Mouse (Mus musculus): ENCODE results near the gene Tas1r3. TPM values are rescaled to one million over a fixed set of nuclear protein-coding genes. Genes with fewer than 3 reads are reported as not detected.
A peak's percentile ranks its signal among the peaks of the same experiment; 100 is the strongest.

The Tas1r3 gene
- total RNA-seq, 2 experiments from 2014 or later = 0.33 to 0.44 TPM

DNA sequence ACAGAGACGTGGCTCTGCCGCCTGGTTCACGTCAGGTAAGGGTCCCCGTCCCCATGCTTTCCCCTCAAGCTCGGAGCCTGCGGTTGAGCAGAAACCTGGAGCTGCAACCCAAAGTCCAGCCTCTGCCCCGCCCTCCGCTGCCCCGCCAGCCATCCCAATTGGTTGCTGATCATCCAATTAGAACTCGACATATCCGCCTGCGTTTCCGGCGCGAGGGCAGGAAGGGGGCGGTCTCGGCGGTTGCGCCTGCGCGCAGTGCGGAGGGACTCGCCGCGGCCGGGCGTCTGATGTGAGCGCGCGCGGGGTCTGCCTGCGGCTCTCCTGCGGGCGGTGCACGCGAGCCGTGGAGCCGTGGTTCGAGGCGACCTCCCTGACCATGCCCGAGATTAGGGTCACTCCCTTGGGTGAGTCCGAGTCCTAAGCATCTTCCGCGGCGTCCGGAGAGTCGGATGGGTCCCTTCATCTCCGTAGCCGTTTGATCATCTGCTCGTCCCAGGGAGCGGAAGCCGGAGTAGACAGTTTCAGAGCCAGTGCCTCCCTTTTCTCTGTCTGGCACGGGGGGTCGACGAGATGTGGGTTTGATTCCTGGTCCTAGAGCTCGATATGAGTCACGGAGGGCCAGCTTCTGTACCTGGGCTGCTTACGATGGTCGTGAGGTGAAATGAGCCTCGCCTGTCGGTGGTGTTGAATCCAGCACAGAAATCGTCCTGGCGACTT, 6.3 kb upstream of the Tas1r3 start, which contains the start of the genes Cptp and Ints11:
TSS of gene Cptp (minus strand) at position 124 of the 717 bp plus-strand sequence.
TSS of gene Ints11 (plus strand) at position 230 of the 717 bp plus-strand sequence.
- H3K27ac ChIP-seq = peak within 1 kb of the TSS; percentile 84
- peak within 1 kb of the TSS; percentile 74 for H3K4me3 ChIP-seq
- peak; percentile 66 for TF ChIP-seq CTCF (conservative IDR thresholded peaks at IDR 0.05)
- DNase-seq (ENCODE audit: low spot score in 2 of 2) = peak; percentile 96

DNA sequence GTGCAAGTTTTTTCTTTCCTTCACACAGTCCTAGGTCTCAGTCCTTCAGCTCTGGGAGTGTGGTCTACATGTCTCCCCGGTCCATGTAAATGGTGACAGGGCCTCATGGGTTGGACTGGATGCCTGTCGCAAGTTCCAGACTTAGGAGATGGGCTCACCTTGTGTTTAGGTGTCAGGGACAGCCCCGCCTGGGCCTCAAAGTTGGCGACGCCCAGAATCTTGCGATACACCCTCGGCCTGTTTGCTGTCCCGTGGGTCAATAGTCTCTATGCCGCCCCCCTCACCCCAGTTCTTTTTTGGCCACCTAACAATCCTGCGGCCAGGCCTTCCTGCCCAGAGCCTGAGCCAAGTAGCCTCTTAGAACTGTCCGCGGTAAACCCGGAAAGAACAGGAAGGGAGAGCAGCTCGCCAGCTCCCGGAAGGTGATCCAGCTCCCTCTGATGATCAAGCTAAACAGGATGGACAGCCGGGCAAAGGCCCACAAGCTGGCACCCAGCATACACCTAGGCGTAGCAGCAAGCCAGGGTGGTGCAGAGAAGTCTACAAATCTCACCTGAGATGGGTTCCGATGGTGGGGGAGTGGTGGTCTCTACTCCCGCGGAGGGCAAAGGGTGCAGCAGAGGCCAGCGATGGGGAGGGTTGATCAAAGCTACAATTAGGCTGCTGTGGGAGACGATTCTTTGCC, 5.6 kb upstream of the Tas1r3 start:
- DNase-seq (ENCODE audit: low spot score in 2 of 2) = no peak
- H3K27ac ChIP-seq = peak overlapping the region; percentile 84
- no peak for TF ChIP-seq CTCF (conservative IDR thresholded peaks at IDR 0.05)
- peak overlapping the region; percentile 74 for H3K4me3 ChIP-seq

DNA sequence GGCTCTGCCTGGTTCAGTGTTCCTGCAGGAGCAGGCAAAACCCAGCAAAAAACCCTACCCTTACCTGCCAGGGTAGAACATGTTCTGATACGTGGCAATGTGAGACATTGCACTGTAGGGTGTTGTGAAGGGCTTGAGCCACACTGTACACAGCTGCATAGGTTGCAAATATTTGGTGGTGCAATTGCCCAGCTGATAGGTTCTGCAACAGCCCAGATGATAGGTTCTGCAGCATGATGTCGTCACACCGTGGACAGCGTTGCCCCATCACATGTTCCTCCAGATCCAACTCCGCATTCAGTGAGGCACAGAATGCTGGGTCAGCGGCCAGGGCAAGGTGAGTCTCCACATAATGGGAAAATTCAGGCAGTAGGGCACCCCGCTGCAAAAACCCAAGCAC, 1.4 kb downstream of the Tas1r3 start:
- no peak for TF ChIP-seq CTCF (conservative IDR thresholded peaks at IDR 0.05)
- DNase-seq (ENCODE audit: low spot score in 2 of 2) = no peak
- no peak overlapping the region for H3K27ac ChIP-seq
- H3K4me3 ChIP-seq = no peak overlapping the region

DNA sequence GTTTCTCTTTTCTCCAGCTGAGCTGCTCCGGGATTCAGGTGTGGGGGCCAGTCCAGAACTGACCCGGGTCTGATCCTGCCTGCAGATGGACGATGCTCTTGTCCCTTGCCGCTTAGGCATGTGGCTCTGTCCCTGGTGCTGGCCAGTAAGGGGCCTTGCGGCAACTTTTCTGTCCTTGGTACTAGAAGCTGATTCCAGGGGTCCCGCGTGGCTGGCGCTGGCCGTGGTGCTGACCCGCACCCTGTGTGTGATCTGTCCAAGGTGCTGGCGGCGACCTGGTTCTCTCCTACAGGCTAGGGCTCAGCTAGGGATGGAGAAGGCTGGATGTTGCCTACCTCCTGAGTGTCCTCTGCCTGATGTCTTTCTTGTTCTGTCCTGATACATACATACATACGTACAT, 3.8 kb downstream of the Tas1r3 start:
- DNase-seq (ENCODE audit: low spot score in 2 of 2) = no peak
- no peak for TF ChIP-seq CTCF (conservative IDR thresholded peaks at IDR 0.05)

DNA sequence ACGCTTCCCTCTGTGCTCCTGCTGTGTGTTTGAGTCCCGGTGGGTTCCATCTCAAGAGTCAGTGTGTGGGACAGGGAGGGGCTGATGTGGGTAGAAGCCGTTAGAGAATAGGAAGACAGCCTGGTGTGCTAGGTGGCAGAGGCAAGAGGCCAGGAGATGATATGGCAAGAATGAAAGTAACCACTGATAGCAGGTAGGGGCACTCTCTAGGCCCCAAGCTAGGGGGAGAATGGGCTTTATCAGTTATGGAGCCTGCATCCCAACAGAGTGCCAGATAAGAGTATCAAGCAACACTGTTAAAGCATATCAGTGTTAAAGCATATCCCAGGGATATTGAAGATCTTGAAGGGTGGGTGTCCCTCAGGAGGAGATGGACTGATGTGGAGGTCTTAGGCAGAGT, 6.3 kb downstream of the Tas1r3 start:
- TF ChIP-seq CTCF (conservative IDR thresholded peaks at IDR 0.05) = no peak
- H3K27ac ChIP-seq = no peak overlapping the region
- H3K4me3 ChIP-seq = no peak overlapping the region
- no peak for DNase-seq (ENCODE audit: low spot score in 2 of 2)

More for the DNA sequence above, 3.8 kb downstream of the Tas1r3 start:
- no peak overlapping the region for H3K4me3 ChIP-seq
- no peak overlapping the region for H3K27ac ChIP-seq

DNA sequence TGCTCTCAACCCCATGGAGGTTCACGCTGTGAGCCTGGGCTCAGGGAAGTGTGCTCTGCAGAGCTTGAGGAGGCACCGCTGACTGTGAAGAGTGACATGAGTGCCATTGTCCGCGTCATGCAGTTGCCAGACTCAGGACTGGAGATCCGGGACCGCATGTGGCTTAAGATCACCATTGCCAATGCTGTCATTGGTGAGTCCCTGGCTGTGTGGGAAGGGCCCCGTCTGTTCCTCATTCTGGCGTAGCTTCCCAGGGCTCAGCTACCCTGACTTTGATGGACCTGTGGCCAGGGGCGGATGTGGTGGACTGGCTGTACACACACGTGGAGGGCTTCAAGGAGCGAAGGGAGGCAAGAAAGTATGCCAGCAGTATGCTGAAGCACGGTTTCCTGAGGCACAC, 7.1 kb downstream of the Tas1r3 start:
- TF ChIP-seq CTCF (conservative IDR thresholded peaks at IDR 0.05) = no peak
- Histone ChIP-seq H3K4me3 (no peak overlapping the region), H3K27ac (no peak overlapping the region)
- DNase-seq (ENCODE audit: low spot score in 2 of 2) = no peak

DNA sequence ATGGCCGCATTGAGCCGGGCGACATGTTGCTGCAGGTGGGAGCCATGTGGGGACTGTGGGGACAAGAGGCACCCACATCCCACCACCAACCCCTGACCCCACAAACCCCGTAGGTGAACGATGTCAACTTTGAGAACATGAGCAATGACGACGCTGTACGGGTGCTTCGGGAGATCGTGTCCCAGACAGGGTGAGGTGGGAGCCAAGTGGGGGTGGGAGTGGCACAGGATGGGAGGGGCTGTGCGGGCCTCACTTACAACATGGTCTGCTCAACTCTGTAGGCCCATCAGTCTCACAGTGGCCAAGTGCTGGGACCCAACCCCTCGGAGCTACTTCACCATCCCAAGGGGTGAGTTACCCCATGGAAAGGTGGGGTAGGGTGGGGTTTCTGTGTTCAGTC, 8.2 kb downstream of the Tas1r3 start:
- TF ChIP-seq CTCF (conservative IDR thresholded peaks at IDR 0.05) = no peak
- Histone ChIP-seq H3K27ac (no peak overlapping the region), H3K4me3 (no peak overlapping the region)
- DNase-seq (ENCODE audit: low spot score in 2 of 2) = no peak

DNA sequence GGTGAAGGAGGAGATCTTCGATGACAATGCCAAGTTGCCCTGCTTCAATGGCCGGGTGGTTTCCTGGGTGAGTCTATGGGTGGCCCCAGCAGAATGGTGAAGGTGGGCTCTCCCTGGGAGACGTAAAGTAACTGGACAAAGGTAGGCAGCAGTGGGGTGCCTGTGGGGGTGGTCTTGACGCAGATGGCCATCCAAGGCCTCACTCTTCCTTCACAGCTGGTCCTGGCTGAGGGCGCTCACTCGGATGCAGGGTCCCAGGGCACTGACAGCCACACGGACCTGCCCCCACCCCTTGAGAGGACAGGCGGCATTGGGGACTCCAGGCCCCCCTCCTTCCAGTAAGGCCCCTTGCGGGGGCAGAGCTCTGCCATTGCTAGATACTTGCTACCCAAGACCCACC, 9.7 kb downstream of the Tas1r3 start:
- Histone ChIP-seq H3K4me3 (no peak overlapping the region), H3K27ac (no peak overlapping the region)
- no peak for DNase-seq (ENCODE audit: low spot score in 2 of 2)
- no peak for TF ChIP-seq CTCF (conservative IDR thresholded peaks at IDR 0.05)

DNA sequence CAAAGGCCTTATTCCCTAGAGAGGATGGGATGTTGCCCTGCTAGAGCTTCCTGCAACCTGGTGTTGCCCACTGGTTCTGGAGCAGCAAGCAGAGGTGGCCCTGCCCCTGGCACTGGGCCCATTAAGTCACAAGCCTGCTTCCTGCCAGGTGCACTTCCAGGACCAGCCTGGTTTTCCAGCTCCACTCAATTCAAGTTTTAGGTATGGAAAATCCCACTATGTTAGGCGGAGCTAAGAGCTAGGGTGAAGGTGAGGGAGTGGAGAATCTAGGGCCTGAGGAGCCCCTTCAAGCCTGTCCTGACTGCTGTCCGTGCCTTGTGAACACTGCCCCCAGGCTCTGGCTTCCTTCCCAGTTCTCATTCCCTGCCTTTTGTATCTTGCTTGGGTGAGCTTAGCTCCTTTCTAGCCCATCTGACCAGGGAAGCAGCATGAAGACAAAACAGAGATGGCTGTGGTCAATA, 11.2 kb downstream of the Tas1r3 start:
- H3K27ac ChIP-seq = no peak overlapping the region
- no peak for TF ChIP-seq CTCF (conservative IDR thresholded peaks at IDR 0.05)
- no peak overlapping the region for H3K4me3 ChIP-seq
- no peak for DNase-seq (ENCODE audit: low spot score in 2 of 2)

DNA sequence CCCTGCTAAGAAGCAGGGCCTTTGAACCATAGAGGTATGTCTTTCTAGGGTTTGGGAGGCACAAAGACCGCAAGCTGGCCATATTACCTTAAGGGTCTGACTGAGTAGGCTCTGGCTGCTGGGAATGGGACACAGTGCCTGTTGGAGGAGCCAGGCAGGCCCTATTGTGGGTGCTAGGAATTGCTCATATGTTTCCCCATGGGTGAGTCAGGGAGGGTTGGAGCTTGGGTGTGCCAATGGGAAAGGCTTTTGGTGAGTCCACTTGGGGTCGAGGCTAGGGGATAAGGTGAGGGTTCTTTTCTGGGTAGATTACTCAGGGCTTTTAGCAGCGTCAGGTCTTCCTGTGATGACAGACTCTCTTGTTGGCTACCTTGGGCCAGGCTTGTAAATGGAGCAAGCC, 11.8 kb downstream of the Tas1r3 start:
- DNase-seq (ENCODE audit: low spot score in 2 of 2) = no peak
- no peak for TF ChIP-seq CTCF (conservative IDR thresholded peaks at IDR 0.05)
- Histone ChIP-seq H3K27ac (no peak overlapping the region), H3K4me3 (no peak overlapping the region)

DNA sequence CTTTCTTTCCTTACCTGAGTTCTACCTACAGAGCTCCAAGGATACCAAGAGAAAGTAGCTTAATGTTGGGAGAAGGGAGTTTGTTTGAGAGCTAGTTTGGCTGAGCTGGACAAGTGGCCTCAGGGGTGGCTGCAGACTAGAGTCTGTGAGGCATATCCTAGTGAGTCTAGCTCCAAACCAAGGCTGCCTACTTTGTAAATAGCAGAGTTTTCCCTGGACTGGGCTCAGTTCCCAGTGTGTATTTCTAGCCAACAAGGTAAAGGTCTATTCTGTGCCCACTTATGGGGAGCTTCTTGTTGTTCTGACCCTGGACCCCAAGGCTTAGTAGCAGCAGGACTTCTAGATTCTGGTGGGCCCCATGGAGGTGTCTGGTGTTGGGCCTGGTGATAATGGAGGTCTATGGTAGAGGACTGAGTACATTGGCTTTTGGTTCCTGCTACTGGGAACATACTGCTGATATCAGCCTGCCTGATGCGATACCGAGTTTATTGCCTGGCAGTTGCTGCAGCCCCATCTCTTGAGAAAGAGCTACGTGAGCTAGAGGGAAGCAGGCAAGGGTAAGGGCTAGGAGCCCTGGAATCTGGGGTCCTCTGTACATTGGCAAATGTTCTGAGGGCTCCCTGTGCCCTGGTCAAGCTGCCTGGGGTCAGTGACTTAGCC, 13.2 kb downstream of the Tas1r3 start:
- H3K27ac ChIP-seq = no peak overlapping the region
- H3K4me3 ChIP-seq = no peak overlapping the region
- TF ChIP-seq CTCF (conservative IDR thresholded peaks at IDR 0.05) = no peak
- DNase-seq (ENCODE audit: low spot score in 2 of 2) = no peak

DNA sequence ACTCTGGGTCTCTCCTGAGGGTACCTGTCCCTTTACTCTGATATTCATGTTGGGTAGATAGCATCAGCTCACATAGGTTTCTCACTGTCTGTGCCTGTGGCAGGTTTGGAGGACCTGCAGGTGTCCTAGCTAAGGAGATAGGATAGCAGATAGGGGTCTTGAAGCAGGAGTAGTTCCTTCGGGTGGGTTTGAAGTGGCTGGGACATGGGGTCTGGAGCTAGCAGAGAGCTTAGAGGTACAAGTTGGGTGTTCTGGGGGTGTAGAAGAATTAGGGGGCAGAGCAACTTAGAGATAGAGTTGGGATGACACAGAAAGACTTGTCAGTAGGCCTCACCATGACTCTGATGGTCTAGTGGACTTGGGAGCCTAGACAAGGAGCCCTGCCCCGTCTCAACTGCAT, 13.8 kb downstream of the Tas1r3 start:
- TF ChIP-seq CTCF (conservative IDR thresholded peaks at IDR 0.05) = no peak
- no peak for DNase-seq (ENCODE audit: low spot score in 2 of 2)
- H3K4me3 ChIP-seq = no peak overlapping the region
- no peak overlapping the region for H3K27ac ChIP-seq

DNA sequence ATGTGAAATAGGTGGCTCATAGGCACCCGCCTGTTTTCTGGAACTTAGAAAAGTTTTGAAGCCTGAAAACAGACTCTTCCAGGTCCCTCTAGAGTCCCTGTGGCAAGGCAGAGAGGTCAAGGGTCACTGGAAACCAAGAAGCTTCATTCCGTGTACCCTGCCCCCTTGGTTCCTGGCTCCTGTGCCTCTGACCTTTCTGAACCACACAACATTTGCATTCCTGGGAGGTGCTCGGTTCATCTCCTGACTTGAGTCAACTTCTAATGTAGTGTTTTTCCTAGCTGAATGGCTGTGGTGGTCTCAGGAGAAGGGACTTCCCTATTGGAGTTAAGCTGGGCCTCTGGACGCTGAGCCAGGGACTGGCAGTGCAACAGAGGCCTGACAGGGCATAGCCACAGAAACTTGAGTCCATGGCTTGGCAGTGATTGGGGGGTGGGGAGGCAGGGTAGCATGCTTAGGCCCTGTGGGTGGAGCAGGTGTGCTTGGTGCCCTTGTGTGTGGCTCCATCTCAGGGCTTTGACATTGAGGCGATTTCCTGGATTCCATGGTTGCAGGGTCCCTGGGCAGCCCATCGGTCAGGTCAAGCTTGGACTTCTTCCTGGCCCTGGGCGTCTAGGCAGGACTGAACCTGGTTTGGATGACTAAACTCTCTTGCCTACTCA, 14.6 kb downstream of the Tas1r3 start:
- DNase-seq (ENCODE audit: low spot score in 2 of 2) = no peak
- H3K4me3 ChIP-seq = peak overlapping the region; percentile 91
- no peak for TF ChIP-seq CTCF (conservative IDR thresholded peaks at IDR 0.05)
- no peak overlapping the region for H3K27ac ChIP-seq

All from layer of hippocampus, adult 2 months (tissue).